Mouse (Mus musculus): Measurements from ENCODE around the gene Timm13.

- TF ChIP-seq POLR2A (IDR thresholded peaks at IDR 0.05; ENCODE audit: control insufficient read depth, extremely low read depth, insufficient read depth, low read length, poor library complexity) (no peak), CTCF (IDR thresholded peaks at IDR 0.05; ENCODE audit: borderline replicate concordance, control insufficient read depth, extremely low read depth, insufficient read depth, low read length, poor library complexity) (no peak)
Measured at GRCm38 (mm10) chr10:80904004-80904693, 3.4 kb upstream of the Timm13 start.
